Mouse (Mus musculus) kidney, postnatal 0 days (tissue): Measurements from ENCODE around the gene C1galt1. TPM values are rescaled to one million over a fixed set of nuclear protein-coding genes. Genes with fewer than 3 reads are reported as not detected.
A peak's percentile ranks its signal among the peaks of the same experiment; 100 is the strongest.

Experiments used
- ATAC-seq: fragments of 200-750 bp; cut with Nextera tagmentation; replicated peaks from 2 replicates; pipeline ENCODE4 v1.8.0; 2017; ENCODE audit warnings: low read depth, moderate number of reproducible peaks, moderate TSS enrichment, moderate library complexity; ENCODE audit not compliant: low FRiP score
- DNase-seq: peaks from one replicate; pipeline ENCODE4 v3.0.0-alpha.2; 2016; ENCODE audit warnings: low spot score
- H3K27ac ChIP-seq: fragments of 300-500 bp; sonication (generic); 2 replicates; pipeline ENCODE4 v1.5.1; 2014; ENCODE audit warnings: mild to moderate bottlenecking
- H3K27me3 ChIP-seq: fragments of 300-500 bp; sonication (generic); 2 replicates; pipeline ENCODE4 v1.6.1; 2014; ENCODE audit warnings: low read length, mixed read lengths; ENCODE audit not compliant: insufficient read depth
- H3K36me3 ChIP-seq: fragments of 300-500 bp; sonication (generic); 2 replicates; pipeline ENCODE4 v1.6.1; 2014; ENCODE audit warnings: low read length, mixed read lengths; ENCODE audit not compliant: insufficient read depth
- H3K4me1 ChIP-seq: fragments of 300-500 bp; sonication (generic); replicated peaks from 2 replicates; pipeline ENCODE4 v1.6.1; 2014; ENCODE audit warnings: antibody characterized with exemption, low read length, mixed read lengths; ENCODE audit not compliant: insufficient read depth
- H3K4me2 ChIP-seq: fragments of 300-500 bp; sonication (generic); 2 replicates; pipeline ENCODE4 v1.6.1; 2014; ENCODE audit warnings: mild to moderate bottlenecking, low read length, moderate library complexity, mixed read lengths
- H3K4me3 ChIP-seq: fragments of 300-500 bp; sonication (generic); replicated peaks from 2 replicates; pipeline ENCODE4 v1.5.1; 2014; ENCODE audit warnings: low read depth, low read length
- H3K9ac ChIP-seq: fragments of 300-500 bp; sonication (generic); 2 replicates; pipeline ENCODE4 v1.6.1; 2014; ENCODE audit warnings: low read depth, low read length
- H3K9me3 ChIP-seq: fragments of 300-500 bp; sonication (generic); replicated peaks from 2 replicates; pipeline ENCODE4 v1.6.1; 2016; ENCODE audit warnings: low read length, inconsistent platforms, mixed read lengths
- CTCF ChIP-seq: IDR thresholded peaks from 2 replicates; pipeline ENCODE4 v1.5.1; 2016; ENCODE audit warnings: antibody characterized with exemption, low read depth, mild to moderate bottlenecking, moderate library complexity
- WGBS: fragments of 180-500 bp; shearing (Covaris S2); extraction: QIAGEN DNeasy Blood & Tissue Kit; methylation state at CpG from one replicate; pipeline ENCODE4 v1.1.7; 2014; 5-methylcytosine and 5-hydroxymethylcytosine counted together
- polyA plus RNA-seq: library from polyadenylated mRNA; unstranded; fragments of >200 nt; fragmentation: Nextera tagmentation; extraction: Ambion mirVana; gene quantifications from 2 replicates; pipeline ENCODE4 v1.2.1, GENCODE M21; 2015

Gene C1galt1
- polyA plus RNA-seq, 1 experiment from 2014 or later, result 5.3 TPM

DNA sequence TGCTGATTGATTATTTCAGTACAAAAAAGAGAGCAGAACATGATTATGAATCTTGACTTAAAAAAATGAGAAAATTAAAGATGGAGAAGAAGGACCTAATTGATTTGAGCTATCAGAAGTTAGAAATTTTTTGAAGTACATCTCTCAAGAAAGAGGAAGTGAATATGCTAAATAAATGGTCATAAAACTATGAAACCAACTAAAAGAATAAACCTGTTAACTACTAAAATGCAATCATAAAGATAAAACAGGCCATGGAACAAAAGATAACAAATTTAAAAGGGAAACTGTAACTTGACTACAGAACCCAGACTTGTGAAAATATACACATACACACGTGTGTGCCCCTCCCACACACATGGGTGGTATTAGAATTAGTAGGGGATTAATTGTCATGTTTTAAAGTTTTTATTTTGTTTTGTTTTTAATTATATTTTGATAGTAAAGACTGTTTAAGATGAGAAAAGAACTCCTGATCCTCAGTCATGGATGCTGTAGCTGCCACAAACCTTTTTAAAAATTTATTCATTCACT, 37.0 kb downstream of the C1galt1 start:
- no peaks in the 10 kb centered on the region for H3K27me3 ChIP-seq
- ATAC-seq (no peak), DNase-seq (no peak)
- no peak overlapping the region for H3K27ac ChIP-seq
- H3K4me3 ChIP-seq, result no peak overlapping the region
- no peak overlapping the region for H3K4me2 ChIP-seq
- H3K9me3 ChIP-seq, result no peaks in the 10 kb centered on the region
- H3K9ac ChIP-seq, result no peak overlapping the region
- no peaks in the 10 kb centered on the region for H3K36me3 ChIP-seq
- H3K4me1 ChIP-seq, result no peaks in the 10 kb centered on the region
- no peak for TF ChIP-seq CTCF
- 39% methylated on average over 1 of the region's 1 CpGs for WGBS

DNA sequence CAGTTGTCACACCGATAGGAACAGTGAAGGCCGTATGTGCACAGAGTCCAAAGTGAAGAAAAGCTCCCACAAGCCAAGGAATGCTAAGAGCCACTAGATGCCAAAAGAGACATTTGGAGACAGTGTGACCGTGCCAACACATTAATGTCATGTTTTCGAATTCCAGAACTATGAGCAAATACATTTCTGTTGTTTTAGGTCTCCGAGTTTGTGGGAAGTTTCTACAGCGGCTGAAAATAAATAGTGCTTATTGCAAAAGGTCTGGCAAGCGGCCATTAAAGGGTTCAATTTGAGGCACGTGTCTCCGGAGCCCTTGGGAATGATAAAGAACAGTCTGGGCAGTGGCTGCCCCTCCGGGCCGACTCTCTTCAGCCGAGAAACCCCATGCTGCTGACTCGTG, 37.9 kb downstream of the C1galt1 start:
- H3K4me3 ChIP-seq, result no peak overlapping the region
- H3K9ac ChIP-seq, result no peak overlapping the region
- peak; percentile 12 for DNase-seq
- TF ChIP-seq CTCF, result no peak
- no peak for ATAC-seq
- no peaks in the 10 kb centered on the region for H3K4me1 ChIP-seq
- WGBS, result 64% methylated on average over 13 of the region's 13 CpGs
- H3K36me3 ChIP-seq, result no peaks in the 10 kb centered on the region
- H3K4me2 ChIP-seq, result no peak overlapping the region
- no peak overlapping the region for H3K27ac ChIP-seq
- no peaks in the 10 kb centered on the region for H3K9me3 ChIP-seq
- H3K27me3 ChIP-seq, result no peaks in the 10 kb centered on the region

DNA sequence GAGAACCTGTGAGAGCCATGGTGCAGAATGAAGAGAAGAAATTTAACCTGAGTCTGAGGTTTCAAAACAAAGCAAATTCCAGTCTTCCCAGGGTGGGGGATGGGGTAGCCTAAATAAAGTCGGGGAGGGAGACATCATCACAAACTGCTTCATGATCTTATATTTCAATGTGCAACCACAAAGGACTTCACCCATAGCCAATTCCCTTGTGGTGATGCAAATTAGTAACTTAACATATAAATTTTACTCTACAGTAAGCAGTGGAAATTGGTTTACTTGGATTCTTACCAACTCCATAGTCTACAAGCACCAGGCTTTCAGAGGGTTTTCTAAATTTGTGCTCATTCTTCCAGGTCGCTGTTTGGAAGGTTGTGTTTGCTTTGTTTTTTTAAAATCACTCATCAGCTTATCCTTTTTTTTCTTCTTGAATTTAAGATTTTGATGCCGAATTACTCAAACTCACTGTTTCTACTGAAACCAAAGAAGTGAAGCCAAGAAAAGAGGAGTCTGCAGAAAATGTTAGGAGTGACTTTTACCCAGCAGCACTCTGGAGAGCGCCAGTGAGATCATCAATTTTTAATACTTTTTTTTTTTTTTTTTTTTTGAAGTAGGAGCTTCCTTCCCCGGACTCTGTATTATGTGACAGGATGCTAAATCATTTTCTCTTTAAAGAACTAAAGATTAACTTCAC, 41.5 kb downstream of the C1galt1 start:
- Histone ChIP-seq H3K4me1 (no peaks in the 10 kb centered on the region), H3K4me3 (no peak overlapping the region), H3K9ac (no peak overlapping the region), H3K36me3 (no peaks in the 10 kb centered on the region), H3K27me3 (no peaks in the 10 kb centered on the region), H3K4me2 (no peak overlapping the region), H3K9me3 (no peaks in the 10 kb centered on the region), H3K27ac (no peak overlapping the region)
- ATAC-seq, result no peak
- no peak for TF ChIP-seq CTCF
- no peak for DNase-seq
- WGBS, result 58% methylated on average over 5 of the region's 5 CpGs

DNA sequence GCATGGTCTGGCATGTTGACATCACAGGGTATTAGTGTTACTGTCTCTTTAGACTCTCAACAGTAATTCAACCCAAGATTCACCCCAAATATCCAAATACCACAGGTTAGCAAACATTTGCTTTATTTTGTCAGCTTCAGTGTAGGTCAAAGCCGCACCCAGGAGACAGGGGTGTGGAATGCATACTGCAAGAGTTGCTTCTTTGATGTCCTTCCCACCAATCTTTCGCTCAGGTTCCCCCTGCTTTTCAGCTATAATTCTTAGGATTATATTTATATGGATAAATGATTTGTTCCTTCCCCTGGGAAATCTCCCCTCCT, 42.0 kb downstream of the C1galt1 start:
- no peaks in the 10 kb centered on the region for H3K27me3 ChIP-seq
- H3K36me3 ChIP-seq, result no peaks in the 10 kb centered on the region
- 64% methylated on average over 2 of the region's 2 CpGs for WGBS
- H3K4me3 ChIP-seq, result no peak overlapping the region
- DNase-seq, result no peak
- no peaks in the 10 kb centered on the region for H3K9me3 ChIP-seq
- no peak overlapping the region for H3K4me2 ChIP-seq
- H3K9ac ChIP-seq, result no peak overlapping the region
- H3K4me1 ChIP-seq, result no peaks in the 10 kb centered on the region
- no peak overlapping the region for H3K27ac ChIP-seq
- ATAC-seq, result no peak
- TF ChIP-seq CTCF, result no peak

DNA sequence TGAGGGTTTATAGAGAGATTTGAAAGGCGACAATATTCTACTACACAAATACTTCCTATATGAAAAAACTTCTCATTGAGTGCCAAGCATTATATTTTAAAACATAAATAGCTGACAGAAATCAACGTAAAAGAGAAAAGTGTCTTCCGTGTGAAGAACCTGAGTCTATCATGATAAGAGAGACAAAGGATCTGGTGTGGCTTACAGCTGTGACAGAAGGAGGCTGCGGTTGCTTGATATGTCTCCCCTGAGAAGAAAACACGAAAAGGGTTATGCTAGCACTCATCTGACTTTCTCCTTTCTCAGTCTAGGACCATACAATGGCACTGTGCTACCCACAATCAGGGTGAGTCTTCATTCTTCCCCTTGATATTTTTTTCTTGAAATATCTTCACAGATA, 51.7 kb downstream of the C1galt1 start:
- no peaks in the 10 kb centered on the region for H3K27me3 ChIP-seq
- no peak overlapping the region for H3K4me3 ChIP-seq
- no peak for DNase-seq
- no peak for TF ChIP-seq CTCF
- ATAC-seq, result no peak
- H3K4me1 ChIP-seq, result no peaks in the 10 kb centered on the region
- no peak overlapping the region for H3K27ac ChIP-seq
- WGBS, result 86% methylated on average over 5 of the region's 5 CpGs
- no peaks in the 10 kb centered on the region for H3K9me3 ChIP-seq
- no peak overlapping the region for H3K9ac ChIP-seq
- no peak overlapping the region for H3K4me2 ChIP-seq
- no peaks in the 10 kb centered on the region for H3K36me3 ChIP-seq

DNA sequence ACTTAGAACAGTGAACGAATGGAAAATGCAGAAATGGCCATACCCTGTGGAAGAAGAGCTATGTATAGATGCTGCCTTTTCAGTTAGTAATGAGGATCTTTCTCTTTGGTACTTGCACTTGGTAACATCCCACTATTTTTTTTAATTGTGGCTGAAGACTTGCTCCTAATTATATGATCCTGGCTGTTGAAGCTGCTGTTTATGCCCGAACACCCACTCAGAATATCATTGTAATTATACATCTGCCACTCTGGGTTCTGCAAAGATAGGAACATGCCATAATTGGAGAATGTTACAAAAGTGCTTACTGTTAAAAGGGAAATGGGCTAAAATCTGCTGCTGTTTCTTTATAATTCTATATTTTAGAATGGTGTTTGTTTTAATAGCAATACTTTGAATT, 67.4 kb downstream of the C1galt1 start:
- no peak overlapping the region for H3K27ac ChIP-seq
- TF ChIP-seq CTCF, result no peak
- no peaks in the 10 kb centered on the region for H3K27me3 ChIP-seq
- no peaks in the 10 kb centered on the region for H3K4me1 ChIP-seq
- WGBS, result 82% methylated on average over 2 of the region's 2 CpGs
- H3K4me3 ChIP-seq, result no peak overlapping the region
- H3K9ac ChIP-seq, result no peak overlapping the region
- no peaks in the 10 kb centered on the region for H3K9me3 ChIP-seq
- no peak for DNase-seq
- no peak for ATAC-seq
- H3K36me3 ChIP-seq, result no peaks in the 10 kb centered on the region
- H3K4me2 ChIP-seq, result no peak overlapping the region

Other genes with a start within 250 kb of the C1galt1 start
- 19.6 and 21.1 TPM in 2 replicates for gene Asns, start 151.6 kb upstream of the C1galt1 start, polyA plus RNA-seq